Mouse (Mus musculus) lung, adult 2 months (tissue): ENCODE results near the gene Gm21954. TPM values are rescaled to one million over a fixed set of nuclear protein-coding genes. Genes with fewer than 3 reads are reported as not detected.

Experiments
- DNase-seq: peaks from one replicate; pipeline ENCODE4 v3.0.0; 2022
- H3K4me1 ChIP-seq: fragments of 200-500 bp; 2 replicates; pipeline ENCODE4 v1.6.1; 2011; ENCODE audit warnings: low read length; ENCODE audit not compliant: control insufficient read depth, insufficient read depth
- H3K4me3 ChIP-seq: fragments of 200-500 bp; replicated peaks from 2 replicates; pipeline ENCODE3; 2011; ENCODE audit warnings: low read depth, mild to moderate bottlenecking, control low read depth, low read length; ENCODE audit errors: extremely low read depth
- CTCF ChIP-seq: fragments of 200-500 bp; IDR thresholded peaks from 2 replicates; pipeline ENCODE4 v1.5.1; 2011; ENCODE audit warnings: mild to moderate bottlenecking, low read length, control low read depth; ENCODE audit not compliant: insufficient read depth
- POLR2A ChIP-seq: fragments of 200-500 bp; IDR thresholded peaks from 2 replicates; pipeline ENCODE4 v1.6.1; 2011; ENCODE audit warnings: low read depth, mild to moderate bottlenecking, control low read depth, low read length, borderline replicate concordance; ENCODE audit errors: extremely low read depth
- WGBS: fragments of 180-500 bp; shearing (Covaris S2); methylation state at CpG from one replicate; pipeline ENCODE4 v1.1.7; 2018; 5-methylcytosine and 5-hydroxymethylcytosine counted together
- polyA plus RNA-seq: library from polyadenylated mRNA; depleted of rRNA; stranded (reverse); fragments of >200 nt; gene quantifications from 2 replicates; pipeline ENCODE4 v1.2.3, GENCODE M21; 2012; rRNA removed

Gm21954 gene
- polyA plus RNA-seq: not detected in 2 replicates

- DNase-seq: no peak
- WGBS: 84% methylated on average over 2 of the region's 2 CpGs
- no peak within 1 kb of the TSS for H3K4me3 ChIP-seq
- no peaks in the 10 kb centered on the region for H3K4me1 ChIP-seq
- TF ChIP-seq POLR2A: no peak
These were observed at the start of gene Gm21954 for GRCm38 (mm10) chr3:55472110-55472509. Gene Gm21954, minus strand, starts transcription at chr3:55472210.

GRCm38 (mm10) chr3:55521776-55522175 is 49.8 kb upstream of the Gm21954 start:
- Histone ChIP-seq H3K4me1 (no peaks in the 10 kb centered on the region; the same call in 1 of the 2 replicates), H3K4me3 (no peak overlapping the region)
- TF ChIP-seq CTCF (no peak), POLR2A (no peak)
- DNase-seq: no peak
- WGBS: 78% methylated on average over 8 of the region's 8 CpGs

- H3K4me1 ChIP-seq: no peaks in the 10 kb centered on the region; the same call in 1 of the 2 replicates
- no peak overlapping the region for H3K4me3 ChIP-seq
- DNase-seq: peak; percentile 17
- TF ChIP-seq CTCF (peak; percentile 80), POLR2A (no peak)
- 26% methylated on average over 12 of the region's 12 CpGs for WGBS
These were observed 48.5 kb upstream of the Gm21954 start for GRCm38 (mm10) chr3:55520240-55521180.

- TF ChIP-seq POLR2A: no peak
- TF ChIP-seq CTCF: no peak
- 27% methylated on average over 17 of the region's 17 CpGs for WGBS
- no peak for DNase-seq
- no peaks in the 10 kb centered on the region; the same call in 1 of the 2 replicates for H3K4me1 ChIP-seq
- peak overlapping the region; percentile 32 for H3K4me3 ChIP-seq
These were observed 45.5 kb upstream of the Gm21954 start for GRCm38 (mm10) chr3:55517454-55518014.

- H3K4me1 ChIP-seq: no peaks in the 10 kb centered on the region; the same call in 1 of the 2 replicates
- DNase-seq: no peak
- WGBS: 87% methylated on average over 5 of the region's 5 CpGs
- no peak overlapping the region for H3K4me3 ChIP-seq
- TF ChIP-seq POLR2A (no peak), CTCF (no peak)
These were observed 44.0 kb upstream of the Gm21954 start for GRCm38 (mm10) chr3:55515966-55516365.

- no peak for DNase-seq
These were observed 39.6 kb upstream of the Gm21954 start for GRCm38 (mm10) chr3:55511658-55512057.

GRCm38 (mm10) chr3:55510198-55510597 is 38.2 kb upstream of the Gm21954 start:
- H3K4me3 ChIP-seq: no peak overlapping the region
- TF ChIP-seq POLR2A: no peak
- TF ChIP-seq CTCF: no peak
- no peaks in the 10 kb centered on the region for H3K4me1 ChIP-seq
- no peak for DNase-seq
- 65% methylated on average over 7 of the region's 7 CpGs for WGBS

More at GRCm38 (mm10) chr3:55511658-55512057, 39.6 kb upstream of the Gm21954 start:
- TF ChIP-seq POLR2A: no peak
- TF ChIP-seq CTCF: no peak
- Histone ChIP-seq H3K4me3 (no peak overlapping the region), H3K4me1 (no peaks in the 10 kb centered on the region)
- 45% methylated on average over 6 of the region's 6 CpGs for WGBS

GRCm38 (mm10) chr3:55499298-55499697 is 27.3 kb upstream of the Gm21954 start:
- DNase-seq: no peak
- H3K4me1 ChIP-seq: no peaks in the 10 kb centered on the region
- TF ChIP-seq POLR2A (no peak), CTCF (no peak)
- H3K4me3 ChIP-seq: no peak overlapping the region
- 85% methylated on average over 7 of the region's 7 CpGs for WGBS

- TF ChIP-seq CTCF (no peak), POLR2A (no peak)
- Histone ChIP-seq H3K4me1 (no peaks in the 10 kb centered on the region), H3K4me3 (no peak overlapping the region)
- WGBS: 86% methylated on average over 9 of the region's 9 CpGs
- DNase-seq: no peak
These were observed 24.5 kb upstream of the Gm21954 start for GRCm38 (mm10) chr3:55496462-55496941.

GRCm38 (mm10) chr3:55495866-55496265 is 23.9 kb upstream of the Gm21954 start:
- DNase-seq: no peak
- WGBS: 78% methylated on average over 4 of the region's 4 CpGs
- TF ChIP-seq POLR2A: no peak
- TF ChIP-seq CTCF: no peak
- Histone ChIP-seq H3K4me3 (no peak overlapping the region), H3K4me1 (no peaks in the 10 kb centered on the region)
